Mouse (Mus musculus) heart, embryonic 13.5 days (tissue): ENCODE measurements at regions not wholly inside any gene's neighbourhood (a gene's known extent, or its start where the extent isn't known, plus 50 kb on each side); places are given as distances from the start of the nearest gene placed in this dataset.

Source experiments
- ATAC-seq: fragments of 200-750 bp; cut with Nextera tagmentation; 2 replicates; pipeline ENCODE4 v1.8.0; 2017; ENCODE audit warnings: moderate TSS enrichment; ENCODE audit not compliant: insufficient number of reproducible peaks, low FRiP score, low TSS enrichment; ENCODE audit errors: extremely low read depth
- H3K27ac ChIP-seq: fragments of 300-500 bp; sonication (generic); replicated peaks from 2 replicates; pipeline ENCODE4 v1.5.1; 2015; ENCODE audit warnings: moderate library complexity, mild to moderate bottlenecking, inconsistent platforms
- H3K27me3 ChIP-seq: fragments of 300-500 bp; sonication (generic); replicated peaks from 2 replicates; pipeline ENCODE4 v1.6.1; 2015; ENCODE audit warnings: mild to moderate bottlenecking, inconsistent platforms
- H3K36me3 ChIP-seq: fragments of 300-500 bp; sonication (generic); 2 replicates; pipeline ENCODE4 v1.6.1; 2015; ENCODE audit warnings: mild to moderate bottlenecking, inconsistent platforms
- H3K4me1 ChIP-seq: fragments of 300-500 bp; sonication (generic); 2 replicates; pipeline ENCODE4 v1.6.1; 2015; ENCODE audit warnings: inconsistent platforms
- H3K4me2 ChIP-seq: fragments of 300-500 bp; sonication (generic); 2 replicates; pipeline ENCODE4 v1.6.1; 2015; ENCODE audit warnings: inconsistent platforms, mild to moderate bottlenecking, moderate library complexity
- H3K4me3 ChIP-seq: fragments of 300-500 bp; sonication (generic); 2 replicates; pipeline ENCODE4 v1.5.1; 2015; ENCODE audit warnings: moderate library complexity, mild to moderate bottlenecking, inconsistent platforms
- H3K9ac ChIP-seq: fragments of 300-500 bp; sonication (generic); 2 replicates; pipeline ENCODE4 v1.6.1; 2015; ENCODE audit warnings: inconsistent platforms, mild to moderate bottlenecking, moderate library complexity
- H3K9me3 ChIP-seq: fragments of 300-500 bp; sonication (generic); 2 replicates; pipeline ENCODE4 v1.6.1; 2016; ENCODE audit warnings: inconsistent platforms
- WGBS: fragments of 180-500 bp; shearing (Covaris S2); methylation state at CpG from one replicate; pipeline ENCODE4 v1.1.7; 2015; ENCODE audit warnings: mixed read lengths; 5-methylcytosine and 5-hydroxymethylcytosine counted together

GRCm38 (mm10) chr10:118803922-118804557 is 66.0 kb downstream of the Dyrk2 start:
- Histone ChIP-seq H3K4me1 (peaks cover 42% of the 10 kb centered on the region), H3K4me3 (no peak overlapping the region), H3K9me3 (no peaks in the 10 kb centered on the region), H3K36me3 (no peaks in the 10 kb centered on the region), H3K27me3 (no peaks in the 10 kb centered on the region), H3K27ac (no peak overlapping the region), H3K9ac (peak overlapping the region; percentile 50; the same call in 1 of the 2 replicates), H3K4me2 (peak overlapping the region; percentile 27)
- ATAC-seq = no peak
- WGBS = 66% methylated on average over 20 of the region's 20 CpGs

DNA sequence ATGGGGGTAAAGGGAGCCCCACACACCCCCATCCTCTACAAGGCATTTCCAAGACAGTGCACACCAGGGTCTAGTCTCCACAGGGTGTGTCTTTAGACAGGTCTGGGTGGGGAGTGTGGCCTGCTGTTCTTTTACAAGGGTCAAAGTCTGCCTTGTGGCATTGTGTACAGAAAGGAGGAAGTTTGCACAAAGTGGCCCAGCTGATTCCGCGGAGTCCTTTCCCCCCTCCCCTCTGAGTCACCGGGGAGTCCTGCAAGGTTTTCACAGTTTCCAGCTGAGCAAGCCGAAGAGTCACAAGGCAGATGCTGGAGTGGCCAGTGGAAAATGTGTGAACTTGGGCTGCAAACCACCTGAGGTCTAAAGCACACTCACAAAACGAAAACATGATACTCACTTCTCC is 65.4 kb downstream of the Dyrk2 start:
- H3K36me3 ChIP-seq = no peaks in the 10 kb centered on the region
- peak overlapping the region; percentile 50; the same call in 1 of the 2 replicates for H3K9ac ChIP-seq
- H3K27me3 ChIP-seq = no peaks in the 10 kb centered on the region
- ATAC-seq = no peak
- no peaks in the 10 kb centered on the region for H3K9me3 ChIP-seq
- peaks cover 41% of the 10 kb centered on the region for H3K4me1 ChIP-seq
- H3K4me3 ChIP-seq = no peak overlapping the region
- WGBS = 26% methylated on average over 5 of the region's 5 CpGs
- H3K27ac ChIP-seq = no peak overlapping the region; the same call in 1 of the 2 replicates
- peak overlapping the region; percentile 27 for H3K4me2 ChIP-seq
